Mouse (Mus musculus) retina, postnatal 1 day (tissue): Measurements from ENCODE around the gene Odf4.

Source experiments
- DNase-seq: peaks from one replicate; pipeline ENCODE4 v3.0.0-alpha.2; 2012

The Odf4 gene

DNA sequence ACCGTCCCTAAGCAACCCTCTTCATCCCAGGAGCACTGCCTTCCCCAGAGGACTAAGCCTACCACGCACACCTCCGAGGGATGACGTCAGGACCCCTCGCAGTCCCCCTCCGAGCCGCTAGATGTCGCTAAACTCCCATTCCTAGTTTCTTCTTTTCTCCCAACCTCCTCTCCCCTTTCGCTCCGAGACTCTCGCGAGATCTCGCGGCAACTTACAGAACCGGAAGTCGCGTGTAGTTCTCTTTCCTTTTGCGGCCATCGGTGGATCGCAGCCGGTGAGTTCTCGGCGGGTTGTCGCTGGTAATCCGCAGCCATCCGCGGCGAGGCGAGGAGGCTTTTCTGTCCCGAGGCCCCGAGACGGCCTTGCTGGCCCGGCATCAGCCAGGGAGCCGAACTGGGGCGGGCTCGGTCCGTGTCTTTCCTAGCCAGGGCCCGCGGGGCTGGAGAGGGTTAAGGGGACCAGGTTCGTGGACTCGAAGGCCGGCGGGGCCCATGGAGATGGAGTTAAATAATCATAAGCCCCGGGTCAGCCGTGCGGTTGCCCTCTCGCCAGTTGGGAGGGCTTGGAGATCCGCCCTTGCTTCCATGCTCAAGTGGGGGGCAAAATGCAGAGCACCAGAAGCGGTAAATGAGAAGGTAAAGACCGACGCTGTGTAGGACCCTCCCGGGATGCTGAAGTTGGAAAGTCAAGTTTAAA lies 25.4 kb downstream of the Odf4 start, which contains the start of gene Rpl26:
Gene Rpl26 (plus strand): TSS at position 233 of the 696 bp plus-strand sequence.
- peak; percentile 100 for DNase-seq

DNA sequence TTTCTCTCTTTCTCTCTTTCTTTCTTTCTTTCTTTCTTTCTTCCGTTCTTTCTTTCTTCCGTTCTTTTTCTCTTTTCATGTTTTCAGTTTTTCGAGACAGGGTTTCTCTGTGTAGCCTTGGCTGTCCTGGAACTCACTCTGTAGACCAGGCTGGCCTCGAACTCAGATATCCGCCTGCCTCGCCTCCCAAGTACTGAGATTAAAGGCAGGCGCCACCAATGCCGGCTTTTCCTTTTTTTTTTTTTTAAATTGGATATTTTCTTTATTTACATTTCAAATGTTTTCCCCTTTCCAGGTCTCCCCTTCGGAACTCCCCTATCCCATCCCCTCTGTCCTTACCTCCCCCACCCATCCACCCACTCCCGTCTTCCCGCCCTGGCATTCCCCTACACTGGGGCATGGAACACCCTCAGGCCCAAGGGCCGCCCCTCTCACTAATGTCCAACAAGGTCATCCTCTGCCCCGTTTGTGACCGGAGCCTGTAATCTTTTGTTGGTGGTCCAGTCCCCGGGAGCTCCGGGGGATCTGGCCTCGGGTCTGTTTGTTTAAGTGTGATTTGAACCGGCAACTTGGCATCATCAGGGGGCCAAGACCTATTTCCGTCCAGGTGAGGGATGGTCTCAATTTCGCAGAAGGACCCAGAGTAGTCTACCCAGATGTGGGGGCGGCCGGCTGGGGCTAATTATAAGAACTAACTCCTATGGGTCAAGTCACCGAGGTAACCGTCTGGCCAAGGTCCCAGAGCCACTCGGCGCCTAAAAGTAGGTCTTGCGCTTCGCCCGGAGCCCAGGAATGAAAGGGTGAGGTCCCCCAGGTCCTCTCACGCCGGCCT lies 26.1 kb downstream of the Odf4 start:
- no peak for DNase-seq

DNA sequence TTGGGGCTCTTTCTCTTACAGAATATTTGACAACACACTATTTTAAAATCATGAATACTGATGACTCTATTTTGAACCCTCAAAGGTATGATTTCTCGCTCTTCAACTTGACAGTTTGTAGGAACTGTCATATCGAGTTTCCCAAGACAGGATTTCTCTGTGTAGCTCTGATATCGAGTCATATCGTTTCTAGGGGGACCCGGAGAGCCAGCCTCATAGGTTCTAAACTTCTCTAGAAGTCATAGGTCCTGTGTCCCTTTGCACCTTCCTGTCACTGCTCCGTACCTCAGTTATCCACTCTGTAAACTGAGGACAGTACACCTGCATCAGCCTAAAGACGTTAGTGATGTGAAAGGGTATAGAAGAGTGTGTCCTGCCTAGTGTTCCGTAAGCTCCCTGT lies 27.1 kb downstream of the Odf4 start:
- no peak for DNase-seq

DNA sequence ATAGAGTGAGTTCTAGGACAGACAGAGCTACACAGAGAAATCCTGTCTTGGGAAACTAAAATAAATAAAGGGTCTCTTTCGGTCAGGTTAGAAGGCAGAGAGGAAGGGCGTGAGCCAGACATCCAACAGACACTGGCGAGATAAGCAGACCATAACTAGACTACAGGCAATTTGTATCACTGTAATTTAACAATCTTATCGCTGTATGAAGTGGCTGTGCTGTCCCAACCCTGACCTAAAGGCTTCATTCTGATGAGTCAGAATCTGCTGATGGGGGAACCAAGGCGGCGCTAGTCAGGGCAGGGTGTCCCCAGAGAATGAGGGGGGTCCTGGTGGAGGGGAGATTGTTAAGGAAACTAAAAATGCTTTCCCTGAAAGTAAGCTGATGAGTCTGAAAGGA lies 28.1 kb downstream of the Odf4 start:
- DNase-seq = no peak

DNA sequence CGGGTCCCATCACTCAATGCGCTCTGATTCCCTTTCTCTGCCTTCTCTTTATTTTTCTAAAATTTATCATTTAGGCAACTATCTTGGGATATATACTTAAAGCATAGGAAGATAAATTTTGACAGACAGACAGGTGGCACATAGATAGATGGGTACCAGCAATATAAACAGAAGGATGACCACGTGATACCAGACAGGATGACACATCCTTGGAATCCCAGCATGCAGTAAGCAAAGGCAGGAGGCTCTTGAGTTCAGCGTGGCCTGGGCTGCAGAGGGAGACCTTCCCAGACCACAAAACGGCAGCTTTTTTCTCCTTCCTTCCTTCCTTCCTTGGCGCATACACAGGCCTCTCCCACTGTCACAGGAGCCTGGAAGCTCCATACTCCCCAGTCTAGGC lies 29.0 kb downstream of the Odf4 start:
- no peak for DNase-seq

DNA sequence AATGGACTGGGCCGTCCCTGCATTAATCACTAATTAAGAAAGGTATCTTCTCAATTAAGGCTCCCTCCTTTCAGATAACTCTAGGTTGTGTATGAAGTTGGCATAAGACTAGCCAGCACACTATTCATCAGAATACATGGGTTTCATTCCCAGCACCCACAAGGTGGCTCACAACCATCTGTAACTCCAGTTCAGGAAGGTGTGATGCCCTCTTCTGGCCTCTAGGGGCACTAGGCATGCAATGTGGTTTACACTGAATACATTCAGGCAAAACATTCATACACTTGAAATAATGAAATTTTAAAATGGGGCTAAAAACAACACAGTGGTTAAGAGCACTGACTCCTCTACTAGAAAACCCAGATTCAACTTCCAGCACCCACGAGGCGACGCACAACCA lies 29.8 kb downstream of the Odf4 start:
- DNase-seq = peak; percentile 57

DNA sequence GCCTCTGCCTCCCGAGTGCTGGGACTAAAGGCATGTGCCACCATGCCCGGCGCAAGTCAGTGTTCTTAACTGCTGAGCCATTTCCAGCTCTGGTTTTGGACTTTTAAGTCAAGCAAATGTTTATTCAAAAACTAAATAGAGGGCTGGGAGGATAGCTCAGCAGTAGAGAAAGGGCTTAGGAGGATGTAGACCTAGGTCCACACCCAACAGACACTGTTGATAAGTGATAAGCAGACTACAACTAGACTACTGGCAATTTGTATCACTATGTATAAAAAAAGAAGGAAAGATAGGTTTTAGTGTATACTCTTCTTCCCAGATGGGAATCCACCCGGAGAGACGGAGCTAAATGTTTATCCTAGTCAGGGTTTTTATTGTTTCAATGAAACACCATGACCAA lies 30.6 kb downstream of the Odf4 start:
- DNase-seq = no peak

DNA sequence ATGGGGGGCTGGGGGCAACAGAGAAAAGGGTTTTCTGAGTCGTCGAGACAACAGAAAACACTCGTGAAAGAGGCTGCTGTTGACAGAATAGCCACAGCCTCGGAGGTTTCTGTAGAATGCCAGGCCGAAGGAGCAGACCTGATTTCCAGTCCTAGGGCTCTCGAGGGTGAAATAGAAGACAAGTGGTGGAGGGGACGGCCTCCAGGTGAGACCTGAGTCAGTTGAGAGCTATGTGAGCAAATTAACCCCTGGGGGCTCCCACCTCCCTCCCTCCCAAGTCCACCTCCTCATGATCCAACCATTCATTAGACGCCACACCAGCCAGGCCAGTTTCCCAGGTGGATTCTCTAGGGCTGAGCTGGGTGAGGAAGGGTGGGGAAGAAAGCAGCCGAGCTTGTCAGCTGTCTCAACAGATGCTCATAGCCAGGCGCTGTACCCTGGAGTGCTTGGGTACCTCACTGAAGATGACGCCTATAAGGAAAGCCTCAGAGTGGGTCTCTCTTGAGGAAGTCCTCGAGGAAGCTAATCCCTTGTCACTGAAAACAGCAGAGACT lies 32.9 kb downstream of the Odf4 start:
- no peak for DNase-seq

DNA sequence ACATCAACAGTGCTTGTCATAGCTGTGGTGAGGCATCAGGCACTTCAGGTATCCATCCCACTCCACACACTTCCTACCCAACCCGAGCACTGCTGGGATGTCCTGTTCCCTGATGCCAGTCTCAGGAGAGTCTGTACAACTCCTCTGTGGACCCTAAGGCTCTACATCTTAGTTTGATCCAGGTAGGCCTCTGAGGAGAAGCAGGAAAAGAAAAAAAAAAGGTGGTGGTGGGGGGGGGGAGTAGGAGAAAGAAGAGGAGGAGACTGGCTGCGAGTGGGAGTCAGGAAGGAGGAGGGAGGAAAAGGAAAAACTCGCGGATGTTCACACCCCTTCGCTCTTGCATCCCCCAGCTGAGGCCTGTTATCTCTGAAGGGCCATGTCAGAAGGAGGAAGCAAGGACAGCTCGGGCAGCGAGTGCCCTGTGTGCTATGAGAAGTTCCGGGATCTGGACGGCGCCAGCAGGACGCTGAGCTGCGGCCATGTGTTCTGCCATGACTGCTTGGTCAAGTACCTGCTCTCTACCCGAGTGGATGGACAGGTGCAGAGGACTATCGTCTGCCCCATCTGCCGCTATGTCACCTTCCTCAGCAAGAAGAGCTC lies 34.5 kb downstream of the Odf4 start:
- no peak for DNase-seq

DNA sequence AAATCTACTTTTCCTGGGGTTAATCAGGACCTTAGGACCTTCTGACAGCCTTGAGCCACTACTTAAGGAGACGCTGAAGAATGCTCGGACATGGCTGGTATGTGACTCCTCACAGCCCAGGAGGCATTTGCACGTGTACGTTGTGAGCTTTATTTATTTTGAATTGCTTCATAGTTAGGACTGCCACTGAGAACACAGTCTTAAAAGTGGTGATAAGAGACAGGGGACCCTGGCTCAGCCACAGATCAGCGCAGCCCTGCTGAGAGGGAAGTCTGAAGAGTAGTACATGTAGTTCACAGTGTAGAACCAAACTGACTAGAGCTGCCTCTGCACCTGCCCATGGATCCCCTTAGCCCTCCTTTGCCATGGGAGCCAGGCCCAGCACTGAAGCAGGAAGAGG lies 35.1 kb downstream of the Odf4 start:
- no peak for DNase-seq

DNA sequence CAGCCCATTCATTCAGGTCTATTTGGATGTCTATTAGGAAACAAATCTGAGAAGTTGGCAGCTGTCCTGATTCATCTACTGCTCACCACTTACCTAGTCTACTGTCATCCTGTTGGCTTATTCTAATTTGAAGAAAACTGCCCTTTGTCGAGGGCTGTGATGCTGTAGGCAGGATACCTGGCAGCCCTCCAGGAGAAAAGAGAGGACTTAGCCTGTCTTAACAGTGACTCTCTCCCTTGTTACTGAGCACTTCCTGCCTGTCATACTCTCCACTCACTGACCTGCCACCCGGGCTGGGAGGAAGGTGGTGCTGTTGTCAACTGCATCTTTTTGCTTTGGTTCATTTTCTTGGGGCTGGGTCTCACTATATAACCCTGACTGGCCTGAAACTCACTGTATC lies 36.3 kb downstream of the Odf4 start:
- DNase-seq = no peak

DNA sequence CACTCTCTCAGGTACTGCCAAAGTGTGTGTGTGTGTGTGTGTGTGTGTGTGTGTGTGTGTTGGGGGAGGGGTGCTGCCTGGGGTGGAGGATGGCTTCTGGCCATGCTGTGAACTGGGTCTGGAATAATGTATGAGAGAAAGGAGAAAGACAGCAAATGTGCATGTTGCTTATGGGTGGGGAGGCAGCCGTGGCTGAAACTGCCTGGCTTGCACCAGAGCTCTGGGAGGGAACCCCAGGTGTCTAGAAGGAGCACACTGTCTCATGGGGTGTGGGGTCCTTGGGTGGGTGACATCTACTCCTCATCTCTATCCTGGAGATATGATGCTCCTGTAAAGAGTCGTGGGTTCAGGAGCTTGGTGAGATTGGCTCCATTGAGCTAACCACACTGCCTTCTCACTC lies 38.2 kb downstream of the Odf4 start:
- DNase-seq = no peak

DNA sequence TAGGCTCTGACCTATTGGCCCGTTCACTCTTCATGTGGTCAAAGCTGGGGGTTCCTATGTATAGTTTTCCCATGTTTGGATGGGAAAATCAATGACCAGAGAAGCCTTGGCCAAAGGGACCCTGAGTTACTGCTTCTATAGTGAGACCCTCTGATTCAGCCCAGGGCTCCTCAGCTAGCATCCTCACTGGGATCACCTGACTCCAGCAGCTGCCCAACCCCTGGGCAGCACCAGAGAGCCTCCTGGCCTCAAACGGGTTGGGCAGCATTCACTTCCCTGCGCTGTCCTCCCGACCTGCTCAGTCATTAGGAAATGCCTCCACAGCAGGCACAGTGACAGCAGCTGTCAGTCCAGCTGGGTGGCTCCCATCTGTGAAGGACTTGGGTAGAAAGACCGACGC lies 38.6 kb downstream of the Odf4 start, which contains the start of gene Rnf222:
Gene Rnf222 (plus strand): TSS at position 301 of the 400 bp plus-strand sequence.
- DNase-seq = peak; percentile 23

DNA sequence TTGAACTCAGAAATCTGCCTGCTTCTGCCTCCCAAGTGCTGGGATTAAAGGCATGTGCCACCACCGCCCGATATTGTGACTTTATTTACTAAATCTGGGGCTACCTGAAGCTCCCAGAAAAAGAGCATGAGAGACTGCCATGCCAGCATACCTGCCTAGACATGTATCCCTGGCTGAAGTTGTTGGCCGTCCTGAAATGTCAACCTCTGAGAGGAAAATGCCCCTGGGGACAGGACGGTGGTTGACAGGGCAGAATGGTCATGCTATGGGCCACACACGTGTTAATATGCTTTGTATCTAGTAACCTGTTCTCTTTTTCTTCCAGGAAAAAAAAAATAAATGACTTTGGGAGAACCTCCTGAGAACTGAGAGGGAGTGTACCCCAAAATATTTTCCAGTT lies 40.8 kb downstream of the Odf4 start:
- no peak for DNase-seq

DNA sequence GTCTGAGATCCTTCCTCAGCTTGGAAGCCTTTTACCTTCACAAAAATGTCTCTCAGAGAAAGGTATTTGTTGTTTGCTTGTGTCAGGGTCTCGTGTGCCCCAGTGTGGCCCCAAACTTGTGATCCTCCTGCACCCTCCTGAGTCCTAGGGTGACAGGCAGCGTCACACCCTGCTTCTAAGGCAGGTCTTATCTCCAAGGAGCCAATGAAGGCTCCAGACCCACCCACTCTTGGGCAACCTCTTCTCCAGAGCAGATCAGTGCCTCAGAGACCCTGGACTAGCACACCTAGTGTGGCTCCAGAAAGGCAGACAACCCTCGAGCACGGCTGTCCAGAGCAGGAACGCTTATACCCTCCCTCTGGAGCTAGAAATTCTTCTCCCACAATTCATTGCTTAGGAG lies 42.5 kb downstream of the Odf4 start:
- DNase-seq = no peak

DNA sequence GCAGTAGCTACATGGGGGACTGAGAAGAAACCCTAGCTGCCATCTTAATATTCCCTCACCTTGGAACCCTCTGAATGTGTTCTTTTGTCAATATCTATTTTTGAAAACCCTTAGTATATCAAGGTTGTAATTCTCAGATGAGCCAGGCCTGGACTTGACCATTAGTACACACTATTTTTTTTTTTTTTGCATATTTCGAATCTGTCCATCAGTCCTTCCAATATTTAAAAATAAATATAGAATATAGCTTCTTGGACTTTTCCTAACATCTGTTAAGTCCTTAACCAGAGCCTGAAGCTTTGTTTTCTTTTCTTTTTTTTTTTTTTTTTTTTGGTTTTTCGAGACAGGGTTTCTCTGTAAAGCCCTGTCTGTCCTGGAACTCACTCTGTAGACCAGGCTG lies 43.0 kb downstream of the Odf4 start:
- no peak for DNase-seq

DNA sequence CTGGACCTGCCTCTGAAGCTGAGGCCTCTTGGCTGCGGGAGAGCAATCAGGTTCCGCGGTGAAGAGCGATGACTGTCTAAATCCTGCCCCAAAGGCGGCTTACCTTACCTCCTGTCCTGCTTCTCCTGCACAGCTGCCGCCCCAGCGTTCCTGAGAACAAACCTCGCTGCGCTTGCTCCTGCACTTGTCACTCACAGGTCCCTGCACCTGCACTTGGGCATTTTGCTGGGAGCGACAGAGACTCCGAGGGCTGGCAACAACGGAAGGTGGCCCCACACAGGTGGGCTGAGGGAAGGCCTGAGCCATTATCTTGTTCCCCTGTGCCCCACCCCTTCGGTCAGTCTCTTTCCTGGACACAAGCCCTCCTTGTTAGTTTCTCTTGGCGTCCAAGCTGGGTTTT lies 44.8 kb downstream of the Odf4 start:
- DNase-seq = no peak

DNA sequence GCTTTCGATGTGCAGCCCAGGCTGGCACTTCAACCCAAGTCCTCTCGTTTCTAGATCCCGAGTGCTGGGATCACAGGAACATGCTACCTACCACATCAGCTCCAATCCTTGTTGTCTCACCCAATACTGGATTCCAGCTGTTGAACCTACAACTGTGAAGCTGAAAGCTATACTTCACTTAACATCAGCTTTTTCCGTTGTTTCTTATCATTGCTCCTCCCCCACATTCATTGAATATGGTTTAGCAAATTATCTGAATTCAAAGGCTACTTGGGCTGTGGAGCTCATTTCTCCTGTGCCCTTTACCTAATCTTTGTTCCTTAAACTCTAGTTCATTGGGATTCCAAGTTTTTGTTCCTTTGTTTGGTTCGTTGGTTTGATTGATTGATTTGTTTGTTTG lies 48.1 kb downstream of the Odf4 start:
- no peak for DNase-seq

DNA sequence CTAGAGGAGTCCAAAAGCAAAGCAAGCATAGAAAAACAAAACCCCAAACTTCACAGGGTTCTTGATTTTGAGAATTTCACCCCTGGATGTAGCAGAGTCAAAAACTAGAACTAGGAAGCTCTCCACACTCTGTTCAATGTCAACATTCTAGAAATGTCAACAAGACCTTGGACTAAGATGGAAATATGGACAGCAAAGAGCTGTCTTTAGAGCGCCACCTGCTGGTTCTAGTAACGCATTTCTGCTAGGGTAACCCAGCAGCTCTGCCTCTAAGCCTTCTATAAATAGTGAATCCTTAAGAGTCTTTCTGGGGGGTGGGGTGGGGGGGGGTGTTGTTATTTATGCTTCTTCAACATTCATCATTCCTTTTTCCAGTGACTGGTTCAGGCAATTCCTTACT lies 52.0 kb downstream of the Odf4 start:
- peak; percentile 78 for DNase-seq
